Mouse (Mus musculus): ENCODE measurements around the gene Poglut1. TPM values are rescaled to one million over a fixed set of nuclear protein-coding genes. Genes with fewer than 3 reads are reported as not detected.
A peak's percentile ranks its signal among the peaks of the same experiment; 100 is the strongest.
"Not testable (repeated sequence)": the region's sequence is repeated elsewhere in the genome, so short reads cannot be mapped to it uniquely, and the experiment has no call there.

Gene Poglut1
- total and polyA plus RNA-seq, 3 experiments, result 13.8 to 34.6 (median 28.5) TPM

DNA sequence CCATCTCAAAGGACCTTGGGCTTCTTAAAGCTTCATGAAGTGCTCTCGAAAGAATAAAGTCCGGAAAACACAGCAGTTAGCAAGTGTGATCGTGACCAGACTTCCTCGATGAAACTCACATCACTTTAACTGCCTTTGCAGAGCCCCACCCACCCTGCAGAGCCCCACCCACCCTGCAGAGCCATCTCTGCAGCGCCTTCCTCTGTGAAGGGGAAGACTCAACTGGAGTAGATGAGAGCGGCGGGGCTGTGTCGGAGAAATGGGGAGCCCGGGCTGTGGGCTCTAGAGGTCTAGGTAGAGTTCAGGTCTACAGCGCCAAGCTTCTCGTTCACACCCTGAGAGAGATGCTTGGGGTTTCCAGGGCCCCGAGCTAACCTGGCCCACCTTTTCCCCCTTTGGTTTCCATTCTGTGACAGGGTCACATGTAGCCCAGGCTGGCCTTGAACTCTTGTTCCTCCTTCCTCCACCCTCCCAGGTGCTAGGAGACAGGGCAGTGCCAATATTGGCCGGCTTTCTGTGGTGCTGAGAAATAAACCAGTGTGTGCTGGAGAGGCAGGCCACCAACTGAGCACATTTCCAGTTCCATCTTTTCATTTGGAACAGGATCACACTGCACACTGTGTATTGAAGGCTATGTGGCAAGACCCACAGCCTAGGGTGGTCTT, 11.2 kb downstream of the Poglut1 start:
- DNase-seq, result no peak

DNA sequence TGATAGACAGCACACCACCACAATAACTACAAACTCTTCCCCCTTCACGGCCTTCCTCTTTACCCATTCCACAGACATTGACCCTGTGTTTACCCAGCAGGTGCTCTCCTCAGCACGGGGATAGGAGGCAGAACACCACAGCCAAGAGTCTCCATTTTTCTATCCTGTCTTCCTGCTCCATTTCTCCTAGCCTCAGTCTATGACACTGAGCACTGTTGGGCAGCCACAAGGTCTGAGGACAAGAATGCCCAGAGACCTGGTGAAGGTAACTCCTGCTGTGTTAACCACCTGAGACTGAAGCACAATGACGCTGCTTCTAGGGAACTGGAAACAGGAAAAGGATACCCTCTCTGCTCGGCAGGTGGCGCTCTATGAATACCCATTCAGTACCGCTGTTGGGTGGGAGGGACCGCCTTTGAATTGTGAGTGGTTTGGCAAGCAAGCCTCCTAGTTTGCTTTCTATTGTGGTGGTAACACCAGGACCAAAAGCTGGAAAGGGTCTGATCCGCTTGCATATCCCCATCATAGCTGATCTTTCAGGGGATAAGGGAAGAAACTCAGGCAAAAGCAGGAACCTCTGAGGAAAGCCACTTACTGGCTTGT, 13.4 kb downstream of the Poglut1 start:
- DNase-seq, result peak; percentile 70

DNA sequence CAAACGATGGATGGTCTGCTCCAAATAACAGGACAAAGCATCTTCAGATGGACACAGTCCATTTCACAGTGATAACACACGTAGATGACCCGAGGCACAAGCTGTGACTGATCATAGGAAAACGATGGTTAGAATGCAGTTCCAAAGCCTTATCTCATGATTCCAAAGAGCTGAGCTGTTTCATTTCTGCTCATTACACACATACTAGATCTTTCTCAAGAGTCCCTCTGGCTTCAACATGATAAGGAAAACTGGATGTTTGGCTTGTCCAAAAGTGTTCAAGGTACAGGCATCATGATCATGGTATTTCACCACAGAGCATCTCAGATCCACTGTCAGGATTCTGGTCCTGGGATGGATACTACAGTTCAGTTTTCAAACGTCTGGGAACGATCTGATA, 23.8 kb downstream of the Poglut1 start:
- DNase-seq, result no peak

DNA sequence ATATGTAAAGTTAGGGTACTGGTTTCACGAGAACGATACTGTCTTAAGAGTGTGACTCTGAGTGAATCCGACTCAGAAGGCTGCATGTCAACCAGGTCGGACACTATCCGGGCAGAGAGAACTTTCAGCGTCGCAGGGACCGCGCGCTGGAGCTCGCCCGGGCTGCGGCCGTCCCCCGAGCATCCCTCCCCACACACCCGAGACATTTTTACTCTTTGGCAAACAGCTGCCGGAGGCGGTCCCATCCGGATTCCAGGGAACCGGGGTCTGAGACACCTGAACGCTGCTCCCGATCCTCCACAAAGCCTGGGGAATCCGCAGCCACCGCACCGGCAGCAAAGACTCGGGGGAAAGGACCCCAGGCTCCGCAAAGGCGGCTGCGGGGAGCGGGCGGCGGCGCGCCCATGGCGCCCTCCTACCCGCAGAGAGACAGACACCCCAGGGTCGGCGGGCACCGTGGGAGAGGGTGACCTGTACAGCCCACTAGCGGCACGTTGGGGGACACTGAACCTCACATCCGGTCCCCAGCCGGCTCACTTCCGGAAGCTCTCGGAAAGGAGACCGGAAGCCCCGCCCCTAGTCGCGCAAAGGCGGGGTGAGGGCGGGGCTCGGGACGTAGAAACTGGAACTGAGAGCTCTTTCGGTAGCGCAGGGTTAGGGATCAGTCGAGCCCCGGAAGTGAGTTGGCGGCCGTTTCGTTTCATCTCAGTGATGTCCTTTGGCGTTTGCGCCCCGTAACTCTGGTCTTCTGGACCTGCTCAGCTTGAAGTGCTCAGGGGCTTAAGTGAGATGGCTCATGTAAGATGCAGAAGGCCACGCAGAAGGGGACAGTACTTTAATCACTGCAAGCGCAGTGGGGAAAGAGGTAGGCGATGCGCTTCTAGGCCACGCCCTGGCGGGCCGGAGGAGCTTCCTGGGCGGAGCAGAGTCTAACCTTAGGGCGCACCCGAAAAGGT, 27.7 kb downstream of the Poglut1 start, which contains the start of gene Timmdc1:
TSS of gene Timmdc1 (minus strand) at position 535 of the 956 bp plus-strand sequence.
- DNase-seq, result peak; percentile 97

DNA sequence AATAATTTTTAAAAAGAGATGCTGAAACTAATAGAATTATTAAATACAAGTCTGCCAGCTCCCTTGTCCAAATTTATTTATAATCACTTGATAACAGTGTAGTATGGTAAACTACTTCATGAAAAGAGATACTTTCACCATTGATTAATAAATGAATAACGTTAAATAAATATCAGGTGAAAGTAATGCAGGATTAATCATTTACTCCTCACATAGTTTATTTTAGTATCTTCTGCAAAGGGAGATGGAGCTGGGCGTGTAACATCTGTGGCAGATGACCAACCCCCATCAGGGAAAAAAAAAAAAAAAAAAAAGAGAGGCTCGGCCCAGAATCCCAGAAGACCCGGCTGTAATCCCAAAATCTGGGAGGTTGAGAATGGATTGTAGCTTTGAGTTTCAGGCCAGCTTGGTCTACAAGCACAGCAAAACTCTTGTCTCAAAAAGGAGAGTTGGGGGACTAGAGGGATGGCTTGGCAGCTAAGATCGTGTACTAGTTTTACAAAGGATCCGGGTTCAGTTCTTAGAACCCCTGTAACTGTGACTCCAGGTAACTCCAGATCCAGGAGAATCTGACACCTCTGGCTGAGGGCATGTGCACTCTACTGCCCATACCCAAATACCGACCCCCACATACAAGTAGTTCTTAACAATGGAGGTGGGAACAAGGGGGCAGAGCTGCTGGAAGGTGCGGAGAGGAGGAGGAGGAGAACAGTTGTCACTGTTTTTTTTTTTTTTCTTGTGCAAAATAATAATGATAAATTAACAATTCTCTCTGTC, 28.7 kb downstream of the Poglut1 start:
- DNase-seq, result no peak

DNA sequence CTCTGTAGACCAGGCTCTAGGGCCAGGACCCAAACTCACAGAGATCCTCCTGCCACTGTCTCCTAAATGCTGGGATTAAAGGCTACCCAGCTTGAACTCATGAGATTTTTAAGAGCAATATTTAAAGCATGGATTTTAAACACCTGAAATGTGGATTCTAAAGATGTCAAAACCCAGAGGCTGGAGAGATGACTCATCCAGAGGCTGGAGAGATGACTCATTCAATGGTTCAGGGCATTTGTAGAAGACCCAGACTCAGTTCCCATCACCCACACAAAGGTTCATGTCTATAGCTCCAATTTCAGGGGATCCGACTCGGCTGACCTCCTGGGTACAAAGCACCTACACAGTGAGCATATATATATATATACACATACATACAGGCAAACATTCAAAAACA, 30.9 kb downstream of the Poglut1 start:
- DNase-seq, result no peak

DNA sequence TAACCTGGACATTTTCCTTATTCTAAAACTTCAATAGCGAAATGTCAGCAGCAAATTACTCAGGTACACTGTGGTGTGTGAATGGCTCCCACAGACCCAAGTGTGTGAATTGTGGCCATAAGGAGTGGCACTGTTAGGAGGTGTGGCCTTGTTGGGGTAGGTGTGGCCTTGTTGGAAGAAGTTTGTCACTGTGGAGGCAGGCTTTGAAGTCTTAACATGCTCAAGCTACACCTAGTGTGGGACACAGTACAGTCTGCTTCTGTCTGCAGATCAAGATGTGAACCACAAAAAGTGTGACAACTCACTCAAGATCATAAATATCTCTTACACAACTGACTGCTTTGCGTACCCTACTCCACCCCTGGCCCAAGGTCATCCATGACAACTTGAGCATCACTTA, 39.2 kb downstream of the Poglut1 start:
- no peak for DNase-seq

DNA sequence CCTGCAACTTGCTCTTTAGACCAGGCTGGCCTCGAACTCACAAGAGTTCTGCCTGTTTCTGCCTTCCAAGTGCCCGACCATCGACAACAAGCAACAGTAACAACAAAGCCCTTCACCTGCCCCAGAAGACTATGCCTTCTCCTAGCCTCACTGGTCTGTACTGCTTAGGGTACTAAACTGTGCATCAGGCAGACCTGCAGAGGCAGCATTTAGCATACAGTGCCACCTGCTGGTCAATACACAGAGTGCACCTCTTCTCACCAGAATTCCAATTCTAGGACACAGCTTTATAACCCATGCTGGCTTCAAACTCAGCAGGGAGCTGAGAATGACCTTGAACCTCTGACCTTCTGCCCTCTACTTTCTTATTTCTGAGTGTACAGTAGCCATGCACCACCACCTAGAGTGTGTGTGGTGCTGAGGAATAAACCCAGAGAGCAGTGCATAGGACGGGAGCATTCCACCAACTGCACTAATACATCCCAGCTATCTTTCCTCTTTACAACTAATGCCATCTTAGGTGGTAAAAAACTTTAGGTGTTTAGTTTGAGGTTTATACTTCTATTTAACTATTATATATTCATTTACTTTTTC, 43.9 kb downstream of the Poglut1 start:
- DNase-seq, result peak; percentile 61

DNA sequence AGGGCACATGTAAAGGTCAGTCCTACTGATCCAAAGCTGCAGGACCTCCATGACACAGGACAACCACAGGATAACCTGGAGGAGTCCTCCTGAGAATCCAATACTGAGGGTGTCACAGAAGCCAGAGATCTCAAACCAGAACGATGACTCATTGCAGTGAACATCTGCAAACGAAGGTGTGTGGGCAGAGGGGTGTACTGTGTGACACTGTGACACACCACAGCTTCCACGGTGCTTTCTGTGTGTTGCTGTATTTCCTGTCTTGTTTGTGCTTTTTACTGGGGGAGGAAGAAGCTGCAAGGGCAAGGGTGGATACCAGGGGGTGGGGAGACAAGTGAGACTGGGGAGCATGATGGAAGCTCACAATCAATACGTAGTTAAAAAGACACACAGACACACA, 46.5 kb downstream of the Poglut1 start:
- DNase-seq, result no peak

DNA sequence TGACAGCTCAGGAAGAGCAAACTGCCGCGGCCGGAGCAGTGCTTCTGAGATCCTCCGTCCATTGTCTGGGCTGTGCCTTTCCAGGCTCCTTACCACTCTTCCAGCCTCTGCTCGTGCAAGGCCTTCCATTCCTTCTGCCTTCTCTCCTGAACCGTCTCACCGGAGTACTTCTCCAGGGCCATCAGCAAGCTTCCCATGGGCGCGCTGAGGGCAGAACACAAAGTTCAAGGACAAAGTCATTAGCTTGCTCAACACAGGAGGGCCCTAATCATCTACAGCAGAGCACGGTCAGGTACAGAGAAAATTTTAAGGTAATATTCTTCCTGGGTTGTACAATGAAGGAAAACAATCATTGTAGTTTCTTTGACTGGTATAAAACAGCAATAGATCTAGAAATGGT, 47.6 kb downstream of the Poglut1 start:
- DNase-seq, result peak; percentile 19

DNA sequence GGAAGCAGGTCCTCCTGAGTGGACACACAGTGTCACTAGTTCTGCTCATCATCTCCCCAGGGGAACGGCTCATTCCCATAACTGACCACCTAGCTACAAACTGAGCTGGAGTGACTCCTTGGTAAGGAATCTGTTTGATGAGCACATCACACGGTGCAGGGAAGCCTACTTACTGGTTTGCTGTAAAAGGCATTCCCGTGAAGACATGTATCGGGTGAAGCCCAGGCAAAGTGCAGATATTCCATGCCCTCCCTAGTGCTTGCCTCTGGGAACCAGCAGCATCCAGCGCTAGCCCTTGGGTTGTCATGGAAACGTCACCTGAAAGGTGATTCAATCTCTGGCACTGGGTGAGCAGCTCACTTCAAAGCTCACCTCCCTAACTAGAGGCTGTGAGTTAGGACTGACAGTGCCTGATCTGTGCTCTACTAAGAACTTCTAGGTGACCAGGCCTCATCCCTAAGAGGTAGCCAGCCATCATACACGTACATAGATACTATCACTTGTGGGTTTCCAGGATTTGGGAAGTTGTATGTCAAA, 53.4 kb downstream of the Poglut1 start:
- DNase-seq, result no peak

DNA sequence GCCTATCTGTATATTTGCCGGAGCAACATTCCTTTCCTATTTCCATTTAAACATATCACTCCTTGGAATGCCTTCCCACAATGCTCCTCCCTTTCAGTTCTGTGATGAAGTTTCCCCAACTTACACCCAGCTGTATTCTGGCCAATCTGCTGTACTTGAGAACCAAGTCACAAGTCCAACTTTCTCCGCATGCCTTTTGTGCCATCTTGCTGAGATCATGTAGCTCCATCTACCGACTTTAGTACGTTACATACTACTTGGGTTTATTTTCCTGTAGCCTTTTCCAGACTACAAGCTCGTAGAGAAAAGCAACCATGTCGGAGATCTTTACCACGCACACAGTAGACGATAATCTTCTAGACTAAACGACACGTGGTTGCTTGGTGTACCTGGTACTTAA, 56.2 kb downstream of the Poglut1 start:
- DNase-seq, result no peak

DNA sequence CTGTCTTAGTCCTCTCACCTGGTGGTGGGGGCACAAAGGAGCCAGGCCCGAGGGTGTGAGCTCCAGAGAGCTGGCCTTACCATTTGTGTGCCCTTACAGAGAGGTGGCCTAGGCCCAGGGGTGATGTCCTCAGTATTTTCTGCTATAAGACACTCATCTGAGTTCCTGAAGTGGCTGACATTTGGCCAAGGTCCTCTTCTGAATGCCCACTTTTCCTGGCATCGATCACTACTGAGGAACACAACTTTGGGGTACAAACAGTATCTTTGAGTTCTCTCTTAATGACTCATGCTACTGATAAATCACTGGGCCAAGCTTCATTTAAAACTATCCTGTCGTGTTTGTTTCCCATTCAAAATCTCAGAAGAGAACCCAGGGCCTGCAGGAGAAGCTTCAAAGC, 57.5 kb downstream of the Poglut1 start:
- DNase-seq, result peak; percentile 43

DNA sequence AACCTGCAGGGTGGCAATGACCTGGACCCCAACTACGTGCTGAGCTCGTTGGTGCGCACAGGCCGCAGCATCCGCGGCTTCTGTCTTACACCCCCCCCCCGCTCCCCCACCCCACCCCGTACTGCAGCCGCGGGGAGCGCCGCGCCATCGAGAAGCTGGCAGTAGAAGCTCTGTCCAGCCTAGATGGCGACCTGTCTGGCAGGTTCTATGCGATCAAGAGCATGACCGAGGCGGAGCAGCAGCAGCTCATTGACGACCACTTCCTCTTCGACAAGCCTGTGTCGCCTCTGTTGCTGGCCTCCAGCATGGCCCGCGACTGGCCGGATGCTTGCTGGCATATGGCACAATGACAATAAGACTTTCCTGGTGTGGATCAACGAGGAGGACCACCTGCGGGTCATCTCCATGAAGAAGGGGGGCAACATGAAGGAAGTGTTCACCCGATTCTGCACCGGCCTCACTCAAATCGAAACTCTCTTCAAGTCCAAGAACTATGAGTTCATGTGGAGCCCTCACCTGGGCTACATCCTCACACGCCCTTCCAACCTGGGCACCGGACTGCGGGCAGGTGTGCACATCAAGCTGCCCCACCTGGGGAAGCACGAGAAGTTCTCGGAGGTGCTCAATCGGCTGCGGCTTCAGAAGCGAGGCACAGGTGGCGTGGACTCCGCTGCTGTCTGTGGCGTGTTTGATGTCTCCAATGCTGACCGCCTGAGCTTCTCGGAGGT, 66.3 kb downstream of the Poglut1 start:
- DNase-seq, result peak; percentile 21

DNA sequence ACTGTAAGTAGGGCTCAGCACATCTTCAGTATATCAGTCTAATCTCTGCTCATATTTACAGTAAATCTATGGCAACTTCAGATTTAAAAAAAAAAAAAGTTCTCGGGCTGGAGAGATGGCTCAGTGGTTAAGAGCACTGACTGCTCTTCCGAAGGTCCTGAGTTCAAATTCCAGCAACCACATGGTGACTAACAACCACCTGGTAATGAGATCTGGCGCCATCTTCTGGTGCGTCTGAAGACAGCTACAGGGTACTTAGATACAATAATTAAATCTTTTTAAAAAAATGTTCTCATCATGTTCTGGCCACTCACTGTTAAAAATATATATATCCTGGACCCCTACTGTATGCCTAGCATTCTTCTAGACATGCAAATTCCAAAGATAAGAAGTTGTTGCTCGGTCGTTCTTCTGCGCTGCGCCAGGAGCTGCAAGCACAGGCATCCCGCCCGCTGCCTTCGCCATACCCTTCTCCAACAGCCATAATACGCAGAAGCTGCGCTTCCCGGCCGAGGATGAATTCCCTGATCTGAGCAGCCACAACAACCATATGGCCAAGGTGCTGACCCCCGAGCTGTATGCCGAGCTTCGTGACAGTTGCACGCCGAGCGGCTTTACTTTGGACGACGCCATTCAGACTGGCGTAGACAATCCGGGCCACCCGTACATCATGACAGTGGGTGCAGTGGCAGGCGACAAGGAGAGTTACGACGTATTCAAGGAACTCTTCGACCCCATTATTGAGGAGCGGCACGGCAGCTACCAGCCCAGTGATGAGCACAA, 67.1 kb downstream of the Poglut1 start:
- peak; percentile 45 for DNase-seq

DNA sequence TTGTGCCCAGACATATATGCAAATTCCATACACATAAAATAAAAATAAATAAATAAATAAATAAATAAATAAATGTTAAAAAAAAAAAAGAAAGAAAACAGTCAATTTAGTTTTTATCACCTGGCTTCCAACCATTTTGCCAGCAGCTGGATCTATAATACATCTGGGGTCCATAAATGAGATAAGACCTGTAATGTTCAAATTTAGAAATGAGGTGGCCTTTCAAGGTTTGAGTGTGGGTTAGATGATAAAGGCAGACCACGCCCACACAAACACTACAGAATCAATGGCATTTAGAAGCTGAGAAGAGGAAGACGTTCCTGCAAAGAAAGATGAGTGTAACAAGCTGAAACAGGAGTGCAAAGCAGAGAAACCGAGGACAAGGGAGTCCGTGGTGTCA, 68.7 kb downstream of the Poglut1 start:
- no peak for DNase-seq

DNA sequence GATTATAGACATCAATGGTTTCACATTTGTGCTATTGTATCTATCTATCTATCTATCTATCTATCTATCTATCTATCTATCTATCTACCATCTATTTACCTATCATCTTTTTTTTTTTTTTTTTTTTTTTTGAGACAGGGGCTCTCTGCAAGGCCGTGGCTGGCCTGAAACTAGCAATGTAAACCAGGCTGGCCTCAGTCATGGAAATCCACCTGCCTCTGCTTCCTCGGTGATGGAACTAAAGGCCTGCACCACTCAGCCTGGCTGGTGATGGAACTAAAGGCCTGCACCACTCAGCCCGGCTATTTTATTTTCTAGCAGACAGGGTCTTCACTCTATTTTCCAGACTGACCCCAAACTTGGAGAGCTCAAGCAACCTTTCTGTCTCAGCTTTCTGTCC, 71.8 kb downstream of the Poglut1 start:
- no peak for DNase-seq

DNA sequence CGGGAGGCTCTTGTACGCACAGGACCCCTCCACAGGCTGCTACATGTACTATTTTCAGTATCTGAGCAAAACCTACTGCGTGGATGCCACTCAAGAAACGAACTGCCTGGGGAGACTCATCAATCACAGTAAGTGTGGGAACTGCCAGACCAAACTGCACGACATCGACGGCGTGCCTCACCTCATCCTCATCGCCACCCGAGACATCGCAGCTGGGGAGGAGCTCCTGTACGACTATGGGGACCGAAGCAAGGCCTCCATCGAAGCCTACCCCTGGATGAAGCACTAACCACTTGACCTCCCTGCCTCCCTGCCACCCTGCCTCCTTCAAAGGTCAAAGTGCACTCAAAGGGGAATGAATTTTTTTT, 72.8 kb downstream of the Poglut1 start:
- DNase-seq, result not testable (repeated sequence)

DNA sequence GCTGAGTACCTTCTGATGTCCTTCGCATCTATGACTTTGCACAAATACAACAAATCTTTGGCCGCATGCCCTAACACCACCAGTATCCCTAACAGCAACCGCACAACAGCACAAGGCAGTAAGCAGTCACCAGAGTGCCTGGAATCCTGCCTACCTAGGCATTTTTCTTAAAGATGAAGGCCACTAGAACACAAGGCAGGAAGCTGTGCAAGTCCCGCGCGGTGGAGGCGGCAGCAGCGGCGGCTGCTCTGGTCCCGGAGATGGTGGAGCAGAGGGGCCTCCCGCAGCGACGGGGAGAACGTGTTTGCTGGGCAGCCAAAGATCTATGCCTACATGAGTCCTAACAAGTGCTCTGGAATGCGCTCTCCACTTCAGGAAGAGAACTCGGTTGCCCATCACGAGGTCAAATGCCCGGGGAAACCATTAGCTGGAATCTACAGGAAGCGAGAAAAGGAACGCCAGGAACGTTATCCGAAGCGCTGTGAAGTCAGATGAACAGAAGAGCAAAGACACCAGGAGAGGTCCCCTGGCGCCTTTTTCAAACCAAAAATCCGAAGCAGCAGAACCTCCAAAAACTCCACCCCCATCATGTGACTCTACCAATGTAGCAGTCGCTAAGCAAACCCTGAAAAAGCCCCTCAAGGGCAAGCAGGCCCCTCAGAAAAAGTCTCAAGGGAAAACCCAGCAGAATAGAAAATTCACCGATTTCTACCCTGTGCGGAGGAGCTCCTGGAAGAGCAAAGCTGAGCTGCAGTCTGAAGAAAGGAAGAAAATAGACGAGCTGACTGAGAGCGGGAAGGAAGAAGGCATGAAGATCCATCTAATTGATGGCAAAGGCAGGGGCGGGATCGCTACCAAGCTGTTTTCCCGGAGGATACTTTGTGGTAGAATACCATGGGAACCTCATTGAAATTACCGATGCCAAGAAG, 73.5 kb downstream of the Poglut1 start:
- peak; percentile 78 for DNase-seq
